Mouse (Mus musculus) brain, embryonic 14.5 days (tissue): ENCODE measurements around the gene Abhd16a.

ENCODE experiments used
- CTCF ChIP-seq: fragments of 200-500 bp; IDR thresholded peaks from 2 replicates; pipeline ENCODE4 v1.5.1; 2012; ENCODE audit warnings: inconsistent platforms, mild to moderate bottlenecking, moderate library complexity, borderline replicate concordance; ENCODE audit not compliant: insufficient read depth, insufficient read length; ENCODE audit errors: extremely low read depth
- POLR2A ChIP-seq: fragments of 200-500 bp; IDR thresholded peaks from 2 replicates; pipeline ENCODE4 v1.6.1; 2012; ENCODE audit warnings: mild to moderate bottlenecking, inconsistent platforms, borderline replicate concordance; ENCODE audit not compliant: poor library complexity, insufficient read depth, insufficient read length, severe bottlenecking; ENCODE audit errors: extremely low read depth

GRCm38 (mm10) chr17:35063466-35063865 lies 25.6 kb upstream of the Abhd16a start:
- TF ChIP-seq CTCF (no peak), POLR2A (no peak)
